Mouse (Mus musculus) neural tube, embryonic 12.5 days (tissue): ENCODE results near the gene Nova1. TPM values are rescaled to one million over a fixed set of nuclear protein-coding genes. Genes with fewer than 3 reads are reported as not detected.

Source experiments
- ATAC-seq: fragments of 200-750 bp; cut with Nextera tagmentation; 2 replicates; pipeline ENCODE4 v1.8.0; 2017; ENCODE audit warnings: low read depth, mild to moderate bottlenecking, moderate TSS enrichment, moderate library complexity; ENCODE audit not compliant: low FRiP score
- H3K27ac ChIP-seq: fragments of 300-500 bp; sonication (generic); 2 replicates; pipeline ENCODE4 v1.5.1; 2016
- H3K27me3 ChIP-seq: fragments of 300-500 bp; sonication (generic); replicated peaks from 2 replicates; pipeline ENCODE4 v1.6.1; 2016; ENCODE audit warnings: mild to moderate bottlenecking
- H3K36me3 ChIP-seq: fragments of 300-500 bp; sonication (generic); 2 replicates; pipeline ENCODE4 v1.6.1; 2016; ENCODE audit warnings: mild to moderate bottlenecking
- H3K4me1 ChIP-seq: fragments of 300-500 bp; sonication (generic); 2 replicates; pipeline ENCODE4 v1.6.1; 2016
- H3K4me2 ChIP-seq: fragments of 300-500 bp; sonication (generic); replicated peaks from 2 replicates; pipeline ENCODE4 v1.6.1; 2016; ENCODE audit warnings: mild to moderate bottlenecking
- H3K4me3 ChIP-seq: fragments of 300-500 bp; sonication (generic); 2 replicates; pipeline ENCODE4 v1.5.1; 2016
- H3K9ac ChIP-seq: fragments of 300-500 bp; sonication (generic); 2 replicates; pipeline ENCODE4 v1.6.1; 2016; ENCODE audit warnings: mild to moderate bottlenecking
- H3K9me3 ChIP-seq: fragments of 300-500 bp; sonication (generic); 2 replicates; pipeline ENCODE4 v1.6.1; 2016; ENCODE audit warnings: mild to moderate bottlenecking
- WGBS: fragments of 180-500 bp; shearing (Covaris S2); methylation state at CpG from one replicate; pipeline ENCODE4 v1.1.7; 2016; 5-methylcytosine and 5-hydroxymethylcytosine counted together
- polyA plus RNA-seq: library from polyadenylated mRNA; unstranded; fragments of >200 nt; fragmentation: Nextera tagmentation; extraction: Ambion mirVana; gene quantifications from 2 replicates; pipeline ENCODE4 v1.2.1, GENCODE M21; 2016

Nova1 gene
- polyA plus RNA-seq, 1 experiment from 2014 or later = 59.7 TPM

GRCm38 (mm10) chr12:46645365-46645962, 173.3 kb downstream of the Nova1 start:
- Histone ChIP-seq H3K4me1 (no peaks in the 10 kb centered on the region), H3K4me2 (no peak overlapping the region), H3K36me3 (no peaks in the 10 kb centered on the region), H3K9me3 (no peaks in the 10 kb centered on the region), H3K27me3 (no peaks in the 10 kb centered on the region), H3K9ac (no peak overlapping the region), H3K4me3 (no peak overlapping the region), H3K27ac (no peak overlapping the region)
- WGBS = 81% methylated on average over 6 of the region's 6 CpGs
- ATAC-seq = no peak
